Mouse (Mus musculus): ENCODE measurements around the gene Anp32b. TPM values are rescaled to one million over a fixed set of nuclear protein-coding genes. Genes with fewer than 3 reads are reported as not detected.

The Anp32b gene
- total RNA-seq, 2 experiments from 2014 or later: 51.7 to 57.3 TPM

- peak; percentile 49 for DNase-seq (ENCODE audit: low spot score)
- intact Hi-C loops (cut with DNase I): loop anchor here (1.0 to 5.0 kb wide), 3 partner anchors 35 to 63 kb away; partner anchors contain the start of genes Nans and Trmo
Measured at GRCm38 (mm10) chr4:46451758-46452480, 1.2 kb downstream of the Anp32b start.

GRCm38 (mm10) chr4:46452481-46452850 is 1.8 kb downstream of the Anp32b start:
- DNase-seq (ENCODE audit: low spot score): peak; percentile 30
- intact Hi-C loops (cut with DNase I): loop anchor here (1.0 to 5.0 kb wide), 2 partner anchors 35 to 63 kb away; partner anchors contain the start of genes Nans and Trmo

- DNase-seq (ENCODE audit: low spot score): no peak
- intact Hi-C loops (cut with DNase I): loop anchor here (1.0 to 5.0 kb wide), 2 partner anchors 34 to 64 kb away; partner anchors contain the start of genes Nans and Trmo
Measured at GRCm38 (mm10) chr4:46452855-46453719, 2.4 kb downstream of the Anp32b start.

GRCm38 (mm10) chr4:46454097-46454864 is 3.6 kb downstream of the Anp32b start:
- intact Hi-C loops (cut with DNase I): loop anchor here (5.0 kb wide), 1 partner anchor 33 kb away; the partner anchor contains the start of gene Nans
- DNase-seq (ENCODE audit: low spot score): no peak

GRCm38 (mm10) chr4:46456762-46457161 is 6.1 kb downstream of the Anp32b start:
- intact Hi-C loops (cut with DNase I): no loop called here
- no peak for DNase-seq (ENCODE audit: low spot score)

GRCm38 (mm10) chr4:46457186-46457585 is 6.5 kb downstream of the Anp32b start:
- no peak for DNase-seq (ENCODE audit: low spot score)
- intact Hi-C loops (cut with DNase I): no loop called here

- intact Hi-C loops (cut with DNase I): no loop called here
- DNase-seq (ENCODE audit: low spot score): no peak
Measured at GRCm38 (mm10) chr4:46458411-46458810, 7.7 kb downstream of the Anp32b start.

- no peak for DNase-seq (ENCODE audit: low spot score)
- intact Hi-C loops (cut with DNase I): no loop called here
Measured at GRCm38 (mm10) chr4:46463130-46463830, 12.6 kb downstream of the Anp32b start.

- no peak for DNase-seq (ENCODE audit: low spot score)
- intact Hi-C loops (cut with DNase I): loop anchor here (2.0 kb wide), 1 partner anchor 265 kb away; no protein-coding TSS in a partner anchor
Measured at GRCm38 (mm10) chr4:46465740-46466139, 15.0 kb downstream of the Anp32b start.

GRCm38 (mm10) chr4:46475101-46475500 is 24.4 kb downstream of the Anp32b start:
- DNase-seq (ENCODE audit: low spot score): no peak
- intact Hi-C loops (cut with DNase I): no loop called here

- no peak for DNase-seq (ENCODE audit: low spot score)
- intact Hi-C loops (cut with DNase I): no loop called here
Measured at GRCm38 (mm10) chr4:46479081-46479480, 28.4 kb downstream of the Anp32b start.

GRCm38 (mm10) chr4:46485696-46486417 is 35.2 kb downstream of the Anp32b start:
- DNase-seq (ENCODE audit: low spot score): peak; percentile 69
- intact Hi-C loops (cut with DNase I): loop anchor here (5.0 kb wide), 1 partner anchor 34 kb away; the partner anchor contains the start of gene Anp32b

- intact Hi-C loops (cut with DNase I): loop anchor here (5.0 kb wide), 1 partner anchor 35 kb away; the partner anchor contains the start of gene Anp32b
Measured at GRCm38 (mm10) chr4:46487348-46487747, 36.6 kb downstream of the Anp32b start.

GRCm38 (mm10) chr4:46489028-46489925 is 38.6 kb downstream of the Anp32b start, which contains the start of gene Nans:
TSS of gene Nans (plus strand) at chr4:46489248.
- peak; percentile 92 for DNase-seq (ENCODE audit: low spot score)
- intact Hi-C loops (cut with DNase I): loop anchor here (5.0 kb wide), 1 partner anchor 37 kb away; the partner anchor contains the start of gene Anp32b

More at GRCm38 (mm10) chr4:46487348-46487747, 36.6 kb downstream of the Anp32b start:
- peak; percentile 73 for DNase-seq (ENCODE audit: low spot score)

- intact Hi-C loops (cut with DNase I): no loop called here
- DNase-seq (ENCODE audit: low spot score): no peak
Measured at GRCm38 (mm10) chr4:46493071-46493470, 42.4 kb downstream of the Anp32b start.

GRCm38 (mm10) chr4:46495543-46495942 is 44.8 kb downstream of the Anp32b start:
- no peak for DNase-seq (ENCODE audit: low spot score)
- intact Hi-C loops (cut with DNase I): loop anchor here (5.0 kb wide), 1 partner anchor 162 kb away; no protein-coding TSS in a partner anchor

GRCm38 (mm10) chr4:46497286-46497892 is 46.7 kb downstream of the Anp32b start:
- DNase-seq (ENCODE audit: low spot score): no peak
- intact Hi-C loops (cut with DNase I): loop anchor here (5.0 kb wide), 1 partner anchor 160 kb away; no protein-coding TSS in a partner anchor

Data from heart, postnatal 25 days (tissue).